Mouse (Mus musculus) ovary, postnatal 14 days (tissue): ENCODE results near the gene Ddx21.
"Not testable (repeated sequence)": the region's sequence is repeated elsewhere in the genome, so short reads cannot be mapped to it uniquely, and the experiment has no call there.

Experiments
- DNase-seq: peaks from one replicate; pipeline ENCODE4 v3.0.0; 2022; ENCODE audit warnings: low spot score

The Ddx21 gene

DNA sequence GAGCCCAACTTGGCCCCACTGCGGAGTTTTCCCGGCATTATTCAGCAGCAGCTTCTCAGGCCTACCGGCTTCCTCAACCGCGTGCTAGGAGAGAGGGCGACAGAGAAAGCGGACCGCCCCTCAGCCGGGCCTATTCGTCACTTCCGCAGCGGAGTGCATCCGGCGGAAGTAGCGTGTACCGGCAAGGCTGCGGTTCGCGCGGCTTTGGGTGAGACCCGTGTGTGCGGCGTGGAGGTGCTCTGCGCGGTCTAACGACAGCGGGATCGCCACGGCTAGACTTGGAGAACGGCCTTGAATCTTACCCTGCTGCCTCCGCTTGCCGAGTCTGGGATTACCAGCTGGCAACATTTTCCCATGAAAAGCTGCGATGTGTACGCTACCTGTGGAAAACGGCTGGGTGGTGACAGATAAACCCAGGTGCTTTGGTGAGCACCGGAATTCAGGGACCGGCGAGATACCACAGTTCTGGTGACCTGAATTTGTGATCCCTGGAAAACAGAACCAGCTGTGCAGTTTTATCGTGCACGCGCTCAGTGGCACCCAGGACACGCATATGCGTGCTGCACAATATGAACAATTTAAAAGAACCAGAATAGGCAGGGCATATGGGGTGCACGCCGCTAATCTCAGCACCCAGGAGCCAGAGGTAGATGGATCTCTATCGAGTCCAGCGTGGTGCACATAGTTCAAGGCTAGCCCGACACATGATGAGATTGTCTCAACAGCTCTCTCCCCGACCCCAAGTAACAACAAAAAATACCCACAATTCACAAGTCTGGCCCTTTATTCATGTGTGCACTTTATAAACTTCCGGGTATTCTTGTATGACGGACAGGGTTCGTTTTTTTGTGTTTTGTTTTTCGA, at the start of gene Ddx21:
TSS of gene Ddx21 (minus strand) at position 105 of the 864 bp plus-strand sequence.
- DNase-seq: peak; percentile 76

DNA sequence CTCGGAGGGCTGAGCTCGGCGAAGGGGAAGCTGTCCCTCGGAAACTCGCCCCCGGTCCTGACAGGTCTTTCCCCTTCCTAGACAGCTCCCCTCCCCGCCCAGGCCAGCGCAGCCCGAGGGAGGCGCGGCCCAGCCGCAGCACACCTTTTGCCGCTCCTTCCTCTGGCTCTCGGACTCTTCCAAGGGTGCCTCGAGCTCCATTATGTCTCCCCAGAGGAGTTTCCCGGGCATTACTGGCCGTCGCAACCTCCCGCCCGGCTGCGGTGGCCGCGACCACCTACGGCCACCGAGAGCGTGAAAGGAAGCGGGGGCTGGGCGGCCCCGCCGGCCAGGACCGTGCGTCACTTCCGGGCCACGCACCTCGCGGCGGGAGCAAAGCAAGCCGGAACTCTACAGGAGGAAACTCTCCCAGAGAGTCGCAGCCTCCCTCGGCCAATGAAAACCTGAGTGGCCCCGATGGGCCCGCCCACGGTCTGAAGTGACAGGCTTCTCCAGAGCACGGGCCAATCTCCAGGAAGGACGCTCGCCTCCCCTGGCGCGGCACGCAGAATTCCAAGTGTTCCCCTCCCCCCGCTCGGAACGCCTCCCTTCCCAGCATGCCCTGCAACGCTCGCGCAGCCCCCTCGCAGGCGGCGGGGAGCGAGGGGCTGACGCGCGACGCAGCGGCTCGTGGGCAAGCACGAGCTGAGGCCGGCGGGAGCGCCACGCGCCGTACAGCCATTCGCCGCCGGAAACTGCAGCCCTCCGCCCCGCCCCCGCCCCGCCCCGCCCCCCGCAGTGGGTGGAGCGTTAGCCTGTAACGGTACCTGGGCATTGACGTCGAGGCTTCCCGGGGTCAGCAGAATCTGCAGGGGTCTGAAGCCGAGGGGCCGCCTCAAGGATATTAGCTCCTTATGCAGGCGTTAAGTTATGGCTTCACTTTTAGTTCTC, 49.1 kb upstream of the Ddx21 start, which contains the start of gene Ddx50:
TSS of gene Ddx50 (minus strand) at position 338 of the 930 bp plus-strand sequence.
- DNase-seq: peak; percentile 97

GRCm38 (mm10) chr10:62650358-62650782, 48.3 kb upstream of the Ddx21 start:
- peak; percentile 9 for DNase-seq

DNA sequence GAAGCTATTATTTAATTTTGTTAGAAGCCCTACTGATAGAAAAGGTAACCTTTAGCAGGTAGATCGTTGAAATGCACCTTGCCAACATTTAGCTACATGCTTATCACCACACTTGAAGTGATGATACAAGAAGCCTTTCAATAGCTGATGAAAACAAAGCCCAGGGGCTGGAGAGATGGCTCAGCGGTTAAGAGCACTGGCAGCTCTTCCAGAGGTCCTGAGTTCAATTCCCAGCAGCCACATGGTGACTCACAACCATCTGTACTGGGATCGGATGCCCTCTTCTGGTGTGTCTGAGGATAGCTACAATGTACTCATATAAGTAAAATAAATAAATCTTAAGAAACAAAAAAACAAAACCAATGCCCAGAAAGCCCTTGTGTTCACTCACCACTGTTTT, 2.1 kb upstream of the Ddx21 start:
- DNase-seq: no peak

DNA sequence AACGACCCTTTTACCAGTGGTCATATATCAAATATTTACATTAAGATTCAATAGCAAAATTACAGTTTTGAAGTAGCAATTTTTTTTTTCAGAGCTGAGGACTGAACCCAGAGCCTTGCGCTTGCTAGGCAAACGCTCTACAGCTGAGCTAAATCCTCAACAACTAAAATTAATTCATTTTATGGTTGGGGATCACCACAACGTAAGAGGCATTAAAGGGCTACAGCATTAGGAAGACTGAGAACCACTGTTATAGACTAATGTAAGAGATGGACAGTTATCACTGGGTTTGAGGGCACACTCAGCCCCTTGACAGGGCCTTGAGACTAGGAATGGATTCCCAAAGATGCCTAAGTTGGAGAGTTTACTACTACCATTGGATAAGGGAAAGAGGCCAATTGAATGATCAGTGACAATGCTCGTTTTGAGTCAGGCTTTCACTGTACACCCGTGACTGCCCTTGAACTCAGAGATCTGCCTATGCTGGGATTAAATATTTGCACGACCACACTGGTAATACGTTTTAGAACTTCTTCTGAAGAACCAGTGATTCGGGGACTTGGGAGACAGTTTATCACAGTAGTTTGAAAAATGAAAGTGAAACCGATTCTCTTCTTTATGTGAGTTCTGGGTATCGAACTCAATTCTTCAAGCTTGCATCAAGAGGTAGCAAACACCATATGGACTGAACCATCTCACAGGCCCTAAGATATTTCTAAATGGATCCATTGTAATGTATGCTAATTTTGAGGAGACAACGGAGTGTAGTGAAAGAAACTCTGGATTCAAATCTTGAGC, 1.4 kb upstream of the Ddx21 start:
- no peak for DNase-seq

DNA sequence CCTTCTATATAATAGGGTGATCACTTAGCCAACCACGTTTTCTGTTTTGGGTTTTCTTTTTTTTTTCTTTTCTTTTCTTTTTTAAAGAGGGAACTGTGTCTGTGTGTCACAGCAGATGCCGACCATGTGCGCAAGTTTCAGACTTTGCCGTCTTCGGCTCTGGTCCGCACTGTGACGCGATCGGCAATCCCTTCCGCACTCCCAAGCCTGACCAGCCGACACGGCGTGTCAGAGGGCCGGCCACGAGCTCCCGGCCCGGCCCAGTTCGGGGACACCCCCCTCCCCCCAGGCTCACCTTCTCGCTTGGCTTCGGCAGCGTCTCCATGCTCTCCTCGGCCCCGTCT, 276 bp downstream of the Ddx21 start:
- DNase-seq: no peak

GRCm38 (mm10) chr10:62601053-62601791, 859 bp downstream of the Ddx21 start:
- no peak for DNase-seq

GRCm38 (mm10) chr10:62600056-62600455, 2.0 kb downstream of the Ddx21 start:
- DNase-seq: no peak

GRCm38 (mm10) chr10:62599311-62599710, 2.8 kb downstream of the Ddx21 start:
- not testable (repeated sequence) for DNase-seq

DNA sequence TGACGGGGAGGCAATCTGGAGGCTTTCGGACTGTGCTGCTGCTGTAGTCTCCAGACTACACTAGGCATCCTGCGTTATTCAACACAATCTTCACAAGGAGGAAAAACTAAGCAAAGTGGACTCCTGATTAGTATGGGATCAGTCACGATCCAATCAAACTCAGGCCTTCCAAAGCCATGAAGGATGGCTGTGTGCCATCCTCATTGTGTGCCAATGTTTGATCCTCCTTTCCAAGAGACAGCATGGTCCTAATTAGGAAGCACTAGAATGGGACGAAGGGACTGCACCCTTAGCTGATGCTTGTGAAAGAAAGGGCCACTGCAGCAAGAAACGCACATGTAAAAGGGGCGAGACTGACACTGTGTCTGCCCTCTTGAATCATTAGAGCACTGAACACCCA, 9.6 kb downstream of the Ddx21 start:
- DNase-seq: no peak

GRCm38 (mm10) chr10:62590200-62590599, 11.9 kb downstream of the Ddx21 start:
- peak; percentile 78 for DNase-seq

DNA sequence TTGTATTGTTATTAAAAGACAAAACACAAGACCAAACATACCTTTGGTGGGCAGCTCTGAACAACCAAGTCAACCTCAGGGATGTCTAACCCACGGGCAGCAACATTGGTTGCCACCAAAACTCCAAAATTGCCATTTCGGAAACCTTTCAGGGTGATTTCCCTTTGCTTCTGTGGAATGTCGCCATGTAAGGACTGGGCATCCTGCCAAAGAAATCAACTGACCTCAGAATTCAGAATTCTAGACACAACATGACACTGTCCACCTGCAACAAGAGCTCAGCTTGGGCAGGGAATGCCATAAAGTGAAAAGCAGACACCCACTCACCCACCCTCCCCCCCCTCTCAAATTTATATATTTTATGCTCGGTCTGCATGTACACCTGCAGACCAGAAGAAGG, 13.5 kb downstream of the Ddx21 start:
- peak; percentile 29 for DNase-seq

DNA sequence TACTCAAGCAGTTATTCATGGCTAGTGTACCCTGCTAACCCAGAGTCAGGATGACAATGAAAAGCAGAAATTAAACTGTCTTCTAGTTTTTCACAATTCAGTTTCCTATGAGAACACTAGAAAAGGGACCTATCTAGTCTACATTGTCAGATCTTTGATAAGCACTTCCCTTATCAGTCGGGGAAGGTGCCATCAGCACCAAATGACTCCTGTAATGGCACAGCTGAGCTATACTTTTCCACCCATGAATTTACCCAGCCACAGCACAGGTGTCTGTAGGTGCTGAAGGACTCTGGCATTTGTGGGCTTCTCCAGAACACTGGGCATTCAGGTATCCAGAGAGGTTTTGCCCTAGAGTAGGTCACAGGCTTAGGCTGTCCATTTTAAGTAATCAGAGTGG, 18.8 kb downstream of the Ddx21 start:
- DNase-seq: no peak

GRCm38 (mm10) chr10:62582701-62583100, 19.4 kb downstream of the Ddx21 start:
- DNase-seq: no peak

DNA sequence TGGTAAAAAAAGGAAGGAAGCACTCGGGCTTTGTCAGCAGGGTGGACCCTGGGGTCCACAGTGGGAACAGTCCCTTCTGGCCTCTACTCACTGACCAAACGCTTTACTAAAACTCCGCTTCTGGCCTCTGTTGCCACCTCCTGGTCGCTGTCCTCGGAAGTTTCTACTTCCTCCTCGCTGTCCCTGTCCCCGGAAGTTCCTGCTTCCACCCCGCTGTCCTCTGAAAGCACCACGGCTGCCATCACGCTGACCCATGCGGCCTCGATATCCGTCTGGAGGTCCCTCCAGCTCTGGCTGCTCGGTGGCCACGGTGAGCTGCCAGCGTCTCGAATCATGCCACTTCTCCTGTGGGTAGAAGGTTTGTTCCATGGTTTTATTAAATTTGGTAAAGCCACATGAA, 19.8 kb downstream of the Ddx21 start:
- no peak for DNase-seq

- DNase-seq: not testable (repeated sequence)
Observed at GRCm38 (mm10) chr10:62579129-62579528, 23.0 kb downstream of the Ddx21 start.

DNA sequence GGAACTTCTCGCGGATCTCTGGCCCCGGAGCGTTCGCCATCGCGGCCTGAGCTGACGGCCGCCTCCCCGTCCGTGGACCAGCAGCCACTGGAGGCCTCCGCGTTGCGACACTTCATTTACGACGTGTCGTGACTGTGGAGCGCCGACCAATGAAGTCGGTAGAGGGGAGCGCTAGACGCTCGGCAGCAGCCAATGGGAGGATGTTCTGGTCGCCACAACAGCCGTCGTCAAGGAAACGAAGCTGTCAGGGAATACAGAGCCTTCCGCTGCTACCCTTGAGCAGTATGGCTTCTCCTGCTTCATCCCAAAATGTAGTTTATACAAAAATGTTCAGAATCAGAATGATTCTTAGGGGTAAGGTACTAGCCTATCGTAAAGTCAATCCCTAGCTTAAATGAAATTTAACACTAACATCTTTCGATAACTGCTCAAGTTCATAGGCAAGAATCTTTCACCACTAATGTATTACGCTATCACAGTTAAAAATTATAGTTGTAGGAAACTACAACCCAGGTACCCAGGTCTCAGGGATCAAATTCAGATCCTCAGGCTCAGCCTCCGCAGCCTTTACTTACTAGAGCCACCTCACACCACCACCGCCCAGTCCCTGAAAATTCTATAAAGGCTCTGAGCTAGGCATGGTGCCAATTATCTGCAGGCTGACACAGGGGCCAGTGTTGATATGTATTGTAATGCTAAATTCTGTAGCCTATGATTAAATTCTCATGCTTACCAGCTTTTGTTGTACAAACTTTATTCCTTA, 23.6 kb downstream of the Ddx21 start, which contains the start of gene Kif1bp:
TSS of gene Kif1bp (minus strand) at position 120 of the 763 bp plus-strand sequence.
- peak; percentile 92 for DNase-seq

- no peak for DNase-seq
Observed at GRCm38 (mm10) chr10:62577673-62578337, 24.3 kb downstream of the Ddx21 start.

- no peak for DNase-seq
Observed at GRCm38 (mm10) chr10:62575001-62575400, 27.1 kb downstream of the Ddx21 start.
